Mouse (Mus musculus): ENCODE data around the gene Safb2. TPM values are rescaled to one million over a fixed set of nuclear protein-coding genes. Genes with fewer than 3 reads are reported as not detected.

The Safb2 gene
- total RNA-seq, 2 experiments from 2014 or later: 54.5 to 78.1 TPM

GRCm38 (mm10) chr17:56536192-56536591 is 48.2 kb downstream of the Safb2 start:
- no peak for ATAC-seq (ENCODE audit: poor library complexity, severe bottlenecking)

- ATAC-seq (ENCODE audit: poor library complexity, severe bottlenecking): no peak
Observed at GRCm38 (mm10) chr17:56524943-56525342, 59.4 kb downstream of the Safb2 start.

- ATAC-seq (ENCODE audit: poor library complexity, severe bottlenecking): no peak
Observed at GRCm38 (mm10) chr17:56522744-56523143, 61.6 kb downstream of the Safb2 start.

GRCm38 (mm10) chr17:56515690-56516410 is 68.5 kb downstream of the Safb2 start:
- ATAC-seq (ENCODE audit: poor library complexity, severe bottlenecking): no peak

- ATAC-seq (ENCODE audit: poor library complexity, severe bottlenecking): no peak
Observed at GRCm38 (mm10) chr17:56514916-56515315, 69.5 kb downstream of the Safb2 start.

GRCm38 (mm10) chr17:56514330-56514729 is 70.1 kb downstream of the Safb2 start:
- no peak for ATAC-seq (ENCODE audit: poor library complexity, severe bottlenecking)

GRCm38 (mm10) chr17:56512310-56512709 is 72.1 kb downstream of the Safb2 start, which contains the start of gene Znrf4:
Znrf4 (minus strand) TSS chr17:56512431.
- no peak for ATAC-seq (ENCODE audit: poor library complexity, severe bottlenecking)

GRCm38 (mm10) chr17:56511707-56512090 is 72.7 kb downstream of the Safb2 start:
- ATAC-seq (ENCODE audit: poor library complexity, severe bottlenecking): no peak

- ATAC-seq (ENCODE audit: poor library complexity, severe bottlenecking): no peak
Observed at GRCm38 (mm10) chr17:56510970-56511706, 73.2 kb downstream of the Safb2 start.

Other genes starting within 250 kb of the Safb2 start
- gene Ptprs, start 108.1 kb downstream of the Safb2 start, total RNA-seq (2015): 18.1 and 18.6 TPM in 2 replicates
- 17.3 and 52.6 TPM in 2 replicates for gene Ptprs, start 108.1 kb downstream of the Safb2 start, total RNA-seq (2017)
- not detected in 2 replicates for gene Znrf4, start 72.2 kb downstream of the Safb2 start, total RNA-seq (2015)
- not detected in 2 replicates for gene Znrf4, start 72.2 kb downstream of the Safb2 start, total RNA-seq (2017)
- gene Gm20219, start 30.2 kb downstream of the Safb2 start, total RNA-seq (2015): 0.71 and 1.2 TPM in 2 replicates
- gene Gm20219, start 30.2 kb downstream of the Safb2 start, total RNA-seq (2017): 0.44 and 0.49 TPM in 2 replicates
- gene Safb, start 240 bp upstream of the Safb2 start, total RNA-seq (2015): 53.5 and 59.6 TPM in 2 replicates
- gene Safb, start 240 bp upstream of the Safb2 start, total RNA-seq (2017): 65.8 and 76.1 TPM in 2 replicates
- 43.6 and 52.6 TPM in 2 replicates for gene 2410015M20Rik, start 25.2 kb upstream of the Safb2 start, total RNA-seq (2015)
- gene 2410015M20Rik, start 25.2 kb upstream of the Safb2 start, total RNA-seq (2017): 48.3 and 64.2 TPM in 2 replicates
- 757 and 782 TPM in 2 replicates for gene Rpl36, start 28.8 kb upstream of the Safb2 start, total RNA-seq (2015)
- 1,133 and 1,354 TPM in 2 replicates for gene Rpl36, start 28.8 kb upstream of the Safb2 start, total RNA-seq (2017)
- gene Lonp1, start 42.3 kb upstream of the Safb2 start, total RNA-seq (2015): 9.1 TPM in 2 replicates
- 19.5 and 23.4 TPM in 2 replicates for gene Lonp1, start 42.3 kb upstream of the Safb2 start, total RNA-seq (2017)
- gene Catsperd, start 43.6 kb upstream of the Safb2 start, total RNA-seq (2015): 0.18 TPM in 1 of 2 replicates, not detected in the other
- not detected in 2 replicates for gene Catsperd, start 43.6 kb upstream of the Safb2 start, total RNA-seq (2017)
- 20.2 and 25.0 TPM in 2 replicates for gene Ranbp3, start 88.7 kb upstream of the Safb2 start, total RNA-seq (2015)
- 52.9 and 60.9 TPM in 2 replicates for gene Ranbp3, start 88.7 kb upstream of the Safb2 start, total RNA-seq (2017)
- gene Ndufa11, start 133.2 kb upstream of the Safb2 start, total RNA-seq (2015): 108 and 113 TPM in 2 replicates
- gene Ndufa11, start 133.2 kb upstream of the Safb2 start, total RNA-seq (2017): 77.8 and 92.8 TPM in 2 replicates
- gene Vmac, start 133.4 kb upstream of the Safb2 start, total RNA-seq (2015): 3.6 and 4.1 TPM in 2 replicates
- 2.7 and 2.8 TPM in 2 replicates for gene Vmac, start 133.4 kb upstream of the Safb2 start, total RNA-seq (2017)
- not detected in 2 replicates for gene Nrtn, start 172.9 kb upstream of the Safb2 start, total RNA-seq (2015)
- not detected in 2 replicates for gene Nrtn, start 172.9 kb upstream of the Safb2 start, total RNA-seq (2017)
- gene Dus3l, start 180.2 kb upstream of the Safb2 start, total RNA-seq (2015): 8.4 and 8.7 TPM in 2 replicates
- gene Dus3l, start 180.2 kb upstream of the Safb2 start, total RNA-seq (2017): 10.5 and 14.6 TPM in 2 replicates
- gene Prr22, start 185.7 kb upstream of the Safb2 start, total RNA-seq (2015): 0.32 and 0.85 TPM in 2 replicates
- not detected in 2 replicates for gene Prr22, start 185.7 kb upstream of the Safb2 start, total RNA-seq (2017)
- 5.0 and 5.2 TPM in 2 replicates for gene Rfx2, start 246.4 kb upstream of the Safb2 start, total RNA-seq (2015)
- gene Rfx2, start 246.4 kb upstream of the Safb2 start, total RNA-seq (2017): 1.7 and 2.8 TPM in 2 replicates

Measured in megakaryocyte, adult 5-6 weeks (primary cell).